Mouse (Mus musculus) forebrain, embryonic 11.5 days (tissue): ENCODE data around the gene Pan2. TPM values are rescaled to one million over a fixed set of nuclear protein-coding genes. Genes with fewer than 3 reads are reported as not detected.
A peak's percentile ranks its signal among the peaks of the same experiment; 100 is the strongest.
"Not testable (repeated sequence)": the region's sequence is repeated elsewhere in the genome, so short reads cannot be mapped to it uniquely, and the experiment has no call there.

ENCODE experiments used
- ATAC-seq: fragments of 200-750 bp; cut with Nextera tagmentation; replicated peaks from 2 replicates; pipeline ENCODE4 v1.8.0; 2017; ENCODE audit warnings: moderate TSS enrichment; ENCODE audit not compliant: low FRiP score
- DNase-seq: peaks from one replicate; pipeline ENCODE4 v3.0.0-alpha.2; 2017; ENCODE audit warnings: low spot score
- H3K27ac ChIP-seq: fragments of 300-500 bp; sonication (generic); 2 replicates; pipeline ENCODE4 v1.5.1; 2014; ENCODE audit warnings: low read depth, low read length
- H3K27me3 ChIP-seq: fragments of 300-500 bp; sonication (generic); 2 replicates; pipeline ENCODE4 v1.6.1; 2014; ENCODE audit warnings: mild to moderate bottlenecking, low read length, mixed read lengths; ENCODE audit not compliant: control insufficient read depth, insufficient read depth
- H3K36me3 ChIP-seq: fragments of 300-500 bp; sonication (generic); 2 replicates; pipeline ENCODE4 v1.6.1; 2014; ENCODE audit warnings: mild to moderate bottlenecking, low read length, moderate library complexity, mixed read lengths; ENCODE audit not compliant: control insufficient read depth, insufficient read depth
- H3K4me1 ChIP-seq: fragments of 300-500 bp; sonication (generic); replicated peaks from 2 replicates; pipeline ENCODE4 v1.6.1; 2014; ENCODE audit warnings: low read length, mixed read lengths; ENCODE audit not compliant: control insufficient read depth, insufficient read depth
- H3K4me2 ChIP-seq: fragments of 300-500 bp; sonication (generic); 2 replicates; pipeline ENCODE4 v1.6.1; 2014; ENCODE audit warnings: low read depth, mild to moderate bottlenecking, low read length, moderate library complexity, mixed read lengths; ENCODE audit not compliant: severe bottlenecking
- H3K4me3 ChIP-seq: fragments of 300-500 bp; sonication (generic); 2 replicates; pipeline ENCODE4 v1.5.1; 2014; ENCODE audit warnings: low read depth, low read length
- H3K9ac ChIP-seq: fragments of 300-500 bp; sonication (generic); 2 replicates; pipeline ENCODE4 v1.6.1; 2014; ENCODE audit warnings: low read length
- H3K9me3 ChIP-seq: fragments of 300-500 bp; sonication (generic); 2 replicates; pipeline ENCODE4 v1.6.1; 2016; ENCODE audit warnings: low read length, mixed read lengths; ENCODE audit not compliant: control insufficient read depth
- WGBS: fragments of 180-500 bp; shearing (Covaris S2); extraction: QIAGEN DNeasy Blood & Tissue Kit; methylation state at CpG from one replicate; pipeline ENCODE4 v1.1.7; 2014; 5-methylcytosine and 5-hydroxymethylcytosine counted together
- polyA plus RNA-seq: library from polyadenylated mRNA; unstranded; fragments of >200 nt; fragmentation: Nextera tagmentation; extraction: Ambion mirVana; gene quantifications from 2 replicates; pipeline ENCODE4 v1.2.1, GENCODE M21; 2014

The Pan2 gene
- polyA plus RNA-seq = 45.2 and 46.1 TPM in 2 replicates

GRCm38 (mm10) chr10:128303126-128304021 lies at the start of gene Pan2:
Gene Pan2, plus strand, starts transcription at chr10:128303335.
- H3K9me3 ChIP-seq = no peaks in the 10 kb centered on the region
- H3K4me3 ChIP-seq = peak within 1 kb of the TSS; percentile 57
- H3K36me3 ChIP-seq = no peaks in the 10 kb centered on the region
- DNase-seq (peak; percentile 99), ATAC-seq (peak; percentile 99)
- peak within 1 kb of the TSS; percentile 91 for H3K9ac ChIP-seq
- peaks cover 9% of the 10 kb centered on the region for H3K4me1 ChIP-seq
- 2% methylated on average over 37 of the region's 37 CpGs for WGBS
- peak within 1 kb of the TSS; percentile 88 for H3K27ac ChIP-seq
- H3K4me2 ChIP-seq = peak within 1 kb of the TSS; percentile 92
- H3K27me3 ChIP-seq = no peaks in the 10 kb centered on the region

GRCm38 (mm10) chr10:128253677-128254255 lies 49.4 kb upstream of the Pan2 start, which contains the start of gene Apon:
Gene Apon, plus strand, starts transcription at chr10:128254096.
- H3K36me3 ChIP-seq = peaks cover 15% of the 10 kb centered on the region; the same call in 1 of the 2 replicates
- 88% methylated on average over 4 of the region's 4 CpGs for WGBS
- no peaks in the 10 kb centered on the region for H3K27me3 ChIP-seq
- H3K4me2 ChIP-seq = no peak within 1 kb of the TSS
- H3K27ac ChIP-seq = no peak within 1 kb of the TSS
- H3K9ac ChIP-seq = no peak within 1 kb of the TSS
- H3K9me3 ChIP-seq = no peaks in the 10 kb centered on the region
- no peak for DNase-seq
- H3K4me1 ChIP-seq = no peaks in the 10 kb centered on the region
- no peak for ATAC-seq
- H3K4me3 ChIP-seq = no peak within 1 kb of the TSS

GRCm38 (mm10) chr10:128255925-128256324 lies 47.2 kb upstream of the Pan2 start:
- H3K27ac ChIP-seq = no peak overlapping the region
- no peaks in the 10 kb centered on the region for H3K9me3 ChIP-seq
- peaks cover 5% of the 10 kb centered on the region; the same call in 1 of the 2 replicates for H3K36me3 ChIP-seq
- ATAC-seq = no peak
- no peak for DNase-seq
- no peaks in the 10 kb centered on the region for H3K4me1 ChIP-seq
- WGBS = 90% methylated on average over 8 of the region's 8 CpGs
- no peak overlapping the region for H3K4me2 ChIP-seq
- H3K4me3 ChIP-seq = no peak overlapping the region
- no peak overlapping the region for H3K9ac ChIP-seq
- H3K27me3 ChIP-seq = no peaks in the 10 kb centered on the region

GRCm38 (mm10) chr10:128256328-128256727 lies 46.8 kb upstream of the Pan2 start:
- ATAC-seq (no peak), DNase-seq (no peak)
- Histone ChIP-seq H3K4me1 (no peaks in the 10 kb centered on the region), H3K27ac (no peak overlapping the region), H3K9me3 (no peaks in the 10 kb centered on the region), H3K4me3 (no peak overlapping the region), H3K27me3 (no peaks in the 10 kb centered on the region), H3K9ac (no peak overlapping the region), H3K4me2 (no peak overlapping the region), H3K36me3 (peaks cover 5% of the 10 kb centered on the region; the same call in 1 of the 2 replicates)
- WGBS = 95% methylated on average over 8 of the region's 8 CpGs

- WGBS = 88% methylated on average over 4 of the region's 4 CpGs
- no peaks in the 10 kb centered on the region for H3K27me3 ChIP-seq
- H3K27ac ChIP-seq = no peak overlapping the region
- no peak overlapping the region for H3K4me3 ChIP-seq
- H3K36me3 ChIP-seq = no peaks in the 10 kb centered on the region
- H3K9ac ChIP-seq = no peak overlapping the region
- no peaks in the 10 kb centered on the region for H3K9me3 ChIP-seq
- DNase-seq (no peak), ATAC-seq (no peak)
- no peak overlapping the region for H3K4me2 ChIP-seq
- no peaks in the 10 kb centered on the region for H3K4me1 ChIP-seq
Measured at GRCm38 (mm10) chr10:128258953-128259352, 44.2 kb upstream of the Pan2 start.

GRCm38 (mm10) chr10:128259946-128260345 lies 43.2 kb upstream of the Pan2 start:
- no peaks in the 10 kb centered on the region for H3K36me3 ChIP-seq
- H3K27ac ChIP-seq = no peak overlapping the region
- no peaks in the 10 kb centered on the region for H3K4me1 ChIP-seq
- no peaks in the 10 kb centered on the region for H3K27me3 ChIP-seq
- no peak for ATAC-seq
- 83% methylated on average over 5 of the region's 5 CpGs for WGBS
- no peak overlapping the region for H3K9ac ChIP-seq
- no peaks in the 10 kb centered on the region for H3K9me3 ChIP-seq
- no peak overlapping the region for H3K4me3 ChIP-seq
- DNase-seq = no peak
- no peak overlapping the region for H3K4me2 ChIP-seq

- H3K9ac ChIP-seq, DNase-seq, ATAC-seq, H3K36me3 ChIP-seq, H3K9me3 ChIP-seq, H3K27ac ChIP-seq, H3K4me2 ChIP-seq, H3K4me1 ChIP-seq, H3K4me3 ChIP-seq, H3K27me3 ChIP-seq: not testable (repeated sequence)
- 87% methylated on average over 7 of the region's 7 CpGs for WGBS
Measured at GRCm38 (mm10) chr10:128260376-128260775, 42.8 kb upstream of the Pan2 start.

GRCm38 (mm10) chr10:128262300-128262699 lies 40.8 kb upstream of the Pan2 start:
- no peak overlapping the region for H3K9ac ChIP-seq
- no peaks in the 10 kb centered on the region for H3K9me3 ChIP-seq
- WGBS = 84% methylated on average over 22 of the region's 22 CpGs
- no peaks in the 10 kb centered on the region for H3K4me1 ChIP-seq
- no peak overlapping the region for H3K4me2 ChIP-seq
- ATAC-seq (no peak), DNase-seq (no peak)
- no peaks in the 10 kb centered on the region for H3K36me3 ChIP-seq
- H3K4me3 ChIP-seq = no peak overlapping the region
- no peaks in the 10 kb centered on the region for H3K27me3 ChIP-seq
- H3K27ac ChIP-seq = no peak overlapping the region
